Mouse (Mus musculus): ENCODE data around the gene Hnmt. TPM values are rescaled to one million over a fixed set of nuclear protein-coding genes. Genes with fewer than 3 reads are reported as not detected.
A peak's percentile ranks its signal among the peaks of the same experiment; 100 is the strongest.
"Not testable (repeated sequence)": the region's sequence is repeated elsewhere in the genome, so short reads cannot be mapped to it uniquely, and the experiment has no call there.

Gene Hnmt
- polyA plus RNA-seq, 1 experiment = not detected

DNA sequence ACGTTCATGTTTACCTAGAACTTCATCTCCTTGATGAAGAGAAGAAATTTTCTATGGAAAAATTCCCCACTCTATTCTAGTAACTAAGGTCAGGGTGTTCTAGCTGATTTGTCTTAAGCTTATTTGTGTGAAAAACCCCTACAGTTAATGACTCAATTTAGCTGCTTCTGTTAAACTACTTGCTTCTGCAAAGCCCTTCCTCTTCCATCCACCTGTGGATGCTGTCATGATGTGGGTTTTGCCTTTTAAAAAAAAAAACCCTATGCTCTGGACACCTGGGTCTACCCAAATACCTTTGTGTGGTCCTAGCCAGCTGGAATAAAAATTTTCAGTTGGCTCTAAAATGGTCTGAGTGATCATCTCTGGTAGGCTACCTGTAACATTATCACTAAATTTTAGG, 49.9 kb downstream of the Hnmt start:
- H3K79me3 ChIP-seq (ENCODE audit: low read depth) = no peaks in the 10 kb centered on the region
- no peak overlapping the region for H3ac ChIP-seq (ENCODE audit: control insufficient read depth, insufficient read length, low read depth)
- no peak overlapping the region for H3K4me3 ChIP-seq (ENCODE audit: insufficient read depth, poor library complexity, severe bottlenecking)
- no peak for TF ChIP-seq CTCF (IDR thresholded peaks at IDR 0.05; ENCODE audit: control insufficient read depth, insufficient read depth, insufficient read length)
- TF ChIP-seq MAX (IDR thresholded peaks at IDR 0.05) = no peak
- TF ChIP-seq MYOG (IDR thresholded peaks at IDR 0.05; ENCODE audit: control insufficient read depth, extremely low read depth, insufficient read length) = no peak
- TF ChIP-seq MYOD1 (IDR thresholded peaks at IDR 0.05; ENCODE audit: control insufficient read depth, insufficient read length, low read depth) = no peak
- TF ChIP-seq CEBPB (IDR thresholded peaks at IDR 0.05; ENCODE audit: low read depth) = no peak
- no peak for TF ChIP-seq FOSL1 (IDR thresholded peaks at IDR 0.05; ENCODE audit: insufficient read depth, low read length, poor library complexity, severe bottlenecking)
- TF ChIP-seq USF1 (IDR thresholded peaks at IDR 0.05; ENCODE audit: low read depth) = no peak
- H3K79me2 ChIP-seq (ENCODE audit: control insufficient read depth, insufficient read depth) = no peaks in the 10 kb centered on the region
- no peaks in the 10 kb centered on the region for H3K36me3 ChIP-seq (ENCODE audit: control insufficient read depth, insufficient read depth)
- no peaks in the 10 kb centered on the region for H3K27me3 ChIP-seq (ENCODE audit: control insufficient read depth, insufficient read depth, insufficient read length)

- H3K4me3 ChIP-seq (ENCODE audit: insufficient read depth, poor library complexity, severe bottlenecking) = no peak overlapping the region
- no peak for TF ChIP-seq CTCF (IDR thresholded peaks at IDR 0.05; ENCODE audit: control insufficient read depth, insufficient read depth, insufficient read length)
- TF ChIP-seq CEBPB (IDR thresholded peaks at IDR 0.05; ENCODE audit: low read depth) = no peak
- no peak for TF ChIP-seq USF1 (IDR thresholded peaks at IDR 0.05; ENCODE audit: low read depth)
- no peak for TF ChIP-seq FOSL1 (IDR thresholded peaks at IDR 0.05; ENCODE audit: insufficient read depth, low read length, poor library complexity, severe bottlenecking)
- no peak for TF ChIP-seq MAX (IDR thresholded peaks at IDR 0.05)
- TF ChIP-seq MYOD1 (IDR thresholded peaks at IDR 0.05; ENCODE audit: control insufficient read depth, insufficient read length, low read depth) = no peak
- no peak for TF ChIP-seq MYOG (IDR thresholded peaks at IDR 0.05; ENCODE audit: control insufficient read depth, extremely low read depth, insufficient read length)
- no peak overlapping the region for H3ac ChIP-seq (ENCODE audit: control insufficient read depth, insufficient read length, low read depth)
- H3K27me3 ChIP-seq (ENCODE audit: control insufficient read depth, insufficient read depth, insufficient read length) = no peaks in the 10 kb centered on the region
- no peaks in the 10 kb centered on the region for H3K79me3 ChIP-seq (ENCODE audit: low read depth)
- no peaks in the 10 kb centered on the region for H3K79me2 ChIP-seq (ENCODE audit: control insufficient read depth, insufficient read depth)
- H3K36me3 ChIP-seq (ENCODE audit: control insufficient read depth, insufficient read depth) = no peaks in the 10 kb centered on the region
Observed at GRCm38 (mm10) chr2:23998836-23999235, 50.4 kb downstream of the Hnmt start.

DNA sequence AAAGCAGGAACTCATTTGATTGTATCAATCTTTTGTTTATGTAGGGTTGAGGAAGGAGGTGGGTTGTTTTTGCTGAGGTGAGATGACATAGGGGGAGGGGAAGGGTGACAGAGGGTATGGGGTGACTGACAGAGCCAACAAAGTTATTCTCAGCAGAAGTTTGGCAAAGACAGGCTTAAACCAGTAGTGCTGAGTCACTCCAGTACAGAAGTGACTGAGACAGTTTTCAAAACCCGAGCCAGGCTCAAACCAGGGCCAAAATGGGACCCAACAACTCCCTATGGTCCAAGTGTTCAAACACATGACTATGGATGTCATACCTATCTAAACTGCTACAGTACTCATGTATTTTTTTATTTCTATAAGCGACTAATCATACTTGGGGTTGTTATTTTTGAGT, 52.4 kb downstream of the Hnmt start:
- Histone ChIP-seq H3K27me3 (ENCODE audit: control insufficient read depth, insufficient read depth, insufficient read length) (no peaks in the 10 kb centered on the region), H3K79me3 (ENCODE audit: low read depth) (no peaks in the 10 kb centered on the region), H3K79me2 (ENCODE audit: control insufficient read depth, insufficient read depth) (no peaks in the 10 kb centered on the region), H3K36me3 (ENCODE audit: control insufficient read depth, insufficient read depth) (no peaks in the 10 kb centered on the region), H3ac (ENCODE audit: control insufficient read depth, insufficient read length, low read depth) (no peak overlapping the region), H3K4me3 (ENCODE audit: insufficient read depth, poor library complexity, severe bottlenecking) (no peak overlapping the region)
- TF ChIP-seq CTCF (IDR thresholded peaks at IDR 0.05; ENCODE audit: control insufficient read depth, insufficient read depth, insufficient read length) (no peak), FOSL1 (IDR thresholded peaks at IDR 0.05; ENCODE audit: insufficient read depth, low read length, poor library complexity, severe bottlenecking) (no peak), MAX (IDR thresholded peaks at IDR 0.05) (no peak), USF1 (IDR thresholded peaks at IDR 0.05; ENCODE audit: low read depth) (no peak), CEBPB (IDR thresholded peaks at IDR 0.05; ENCODE audit: low read depth) (no peak)

DNA sequence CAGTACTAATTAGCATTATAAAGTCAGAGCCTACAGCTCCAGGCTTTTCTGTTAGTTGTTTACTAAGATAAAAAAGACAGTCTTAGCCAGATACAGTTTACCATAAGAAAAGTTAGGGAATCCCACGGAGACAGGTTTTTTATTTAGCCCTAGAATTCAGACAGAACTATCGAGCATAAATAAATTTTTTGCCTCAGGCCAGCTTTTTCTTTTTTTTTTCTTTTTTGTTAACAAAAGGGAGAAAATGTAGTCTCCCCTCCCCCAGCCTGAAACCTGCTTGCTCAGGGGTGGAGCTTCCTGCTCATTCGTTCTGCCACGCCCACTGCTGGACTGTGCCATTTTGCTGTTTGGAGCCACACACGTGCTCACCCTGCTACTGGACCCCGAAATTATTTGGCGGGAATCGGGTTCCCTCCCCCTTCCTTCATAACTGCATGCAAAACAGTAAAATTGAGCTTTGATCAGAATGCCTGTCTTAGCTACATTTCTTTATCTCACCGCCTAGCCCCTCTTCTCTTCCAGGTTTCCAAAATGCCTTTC, 59.1 kb downstream of the Hnmt start:
- H3K79me3 ChIP-seq (ENCODE audit: low read depth); H3K79me2 ChIP-seq (ENCODE audit: control insufficient read depth, insufficient read depth); H3K36me3 ChIP-seq (ENCODE audit: control insufficient read depth, insufficient read depth); H3K27me3 ChIP-seq (ENCODE audit: control insufficient read depth, insufficient read depth, insufficient read length); H3ac ChIP-seq (ENCODE audit: control insufficient read depth, insufficient read length, low read depth); H3K4me3 ChIP-seq (ENCODE audit: insufficient read depth, poor library complexity, severe bottlenecking): not testable (repeated sequence)

- TF ChIP-seq MYOD1 (IDR thresholded peaks at IDR 0.05; ENCODE audit: control insufficient read depth, insufficient read length, low read depth) = peak; percentile 43
- TF ChIP-seq CTCF (IDR thresholded peaks at IDR 0.05; ENCODE audit: control insufficient read depth, insufficient read depth, insufficient read length) = no peak
- H3K36me3 ChIP-seq (ENCODE audit: control insufficient read depth, insufficient read depth) = no peaks in the 10 kb centered on the region
Observed at GRCm38 (mm10) chr2:23987283-23987682, 61.9 kb downstream of the Hnmt start.

DNA sequence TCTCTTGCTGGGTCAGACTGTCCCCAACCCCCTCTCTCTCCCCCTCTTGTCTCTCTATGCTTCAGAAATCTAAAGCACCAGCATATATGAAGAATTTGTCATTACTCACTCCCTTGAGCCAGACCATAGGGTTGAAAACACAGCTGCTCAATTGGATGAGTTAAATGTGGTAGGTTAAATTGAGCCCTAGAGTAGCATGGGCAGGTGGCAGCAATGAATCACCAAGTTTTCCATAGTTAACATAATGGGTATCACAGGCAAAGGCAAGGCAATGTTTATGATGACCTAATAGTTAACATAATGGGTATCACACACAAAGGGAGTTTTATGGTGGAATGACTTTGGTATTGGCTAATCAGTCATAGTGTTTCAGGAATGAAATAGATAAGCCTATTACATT, 65.9 kb downstream of the Hnmt start:
- TF ChIP-seq CTCF (IDR thresholded peaks at IDR 0.05; ENCODE audit: control insufficient read depth, insufficient read depth, insufficient read length) = no peak
- TF ChIP-seq MAX (IDR thresholded peaks at IDR 0.05) = no peak
- TF ChIP-seq USF1 (IDR thresholded peaks at IDR 0.05; ENCODE audit: low read depth) = no peak
- TF ChIP-seq MYOD1 (IDR thresholded peaks at IDR 0.05; ENCODE audit: control insufficient read depth, insufficient read length, low read depth) = peak; percentile 99
- TF ChIP-seq FOSL1 (IDR thresholded peaks at IDR 0.05; ENCODE audit: insufficient read depth, low read length, poor library complexity, severe bottlenecking) = no peak
- no peak for TF ChIP-seq CEBPB (IDR thresholded peaks at IDR 0.05; ENCODE audit: low read depth)
- no peak for TF ChIP-seq MYOG (IDR thresholded peaks at IDR 0.05; ENCODE audit: control insufficient read depth, extremely low read depth, insufficient read length)
- no peaks in the 10 kb centered on the region for H3K27me3 ChIP-seq (ENCODE audit: control insufficient read depth, insufficient read depth, insufficient read length)
- no peak overlapping the region for H3ac ChIP-seq (ENCODE audit: control insufficient read depth, insufficient read length, low read depth)
- H3K79me2 ChIP-seq (ENCODE audit: control insufficient read depth, insufficient read depth) = no peaks in the 10 kb centered on the region
- H3K36me3 ChIP-seq (ENCODE audit: control insufficient read depth, insufficient read depth) = no peaks in the 10 kb centered on the region
- H3K79me3 ChIP-seq (ENCODE audit: low read depth) = no peaks in the 10 kb centered on the region
- no peak overlapping the region for H3K4me3 ChIP-seq (ENCODE audit: insufficient read depth, poor library complexity, severe bottlenecking)

More at GRCm38 (mm10) chr2:23987283-23987682, 61.9 kb downstream of the Hnmt start:
- Histone ChIP-seq H3ac (ENCODE audit: control insufficient read depth, insufficient read length, low read depth) (no peak overlapping the region), H3K27me3 (ENCODE audit: control insufficient read depth, insufficient read depth, insufficient read length) (no peaks in the 10 kb centered on the region), H3K79me2 (ENCODE audit: control insufficient read depth, insufficient read depth) (no peaks in the 10 kb centered on the region), H3K79me3 (ENCODE audit: low read depth) (no peaks in the 10 kb centered on the region), H3K4me3 (ENCODE audit: insufficient read depth, poor library complexity, severe bottlenecking) (no peak overlapping the region)
